8 mouse cellular contexts compared by ENCODE assay signal in genomic region chr8:72160707-72161697, GRCm38 (mm10). TPM values are rescaled to one million over a fixed set of nuclear protein-coding genes. Genes with fewer than 3 reads are reported as not detected.
DNase-seq lines count a peak whose midpoint lies in the region; ATAC-seq and TF ChIP-seq lines count a peak whose summit lies in the region.

Gene Rab8a (plus strand): TSS chr8:72161200.

- no peaks in the 10 kb centered on the region for H3K36me3 ChIP-seq in hindbrain, postnatal 0 days (ENCODE audit: insufficient read depth, low read length)

- peaks cover 13% of the 10 kb centered on the region for H3K4me1 ChIP-seq in hindbrain, postnatal 0 days (ENCODE audit: insufficient read depth, low read length)

- WGBS in hindbrain, postnatal 0 days: under 1% methylated on average over 82 of the region's 82 CpGs

- no peak for TF ChIP-seq CTCF in gastrocnemius, adult 2 months (IDR thresholded peaks at IDR 0.05)
- no peak; the same call in 1 of the 2 replicates for TF ChIP-seq CTCF in hindbrain, postnatal 0 days (IDR thresholded peaks at IDR 0.05; ENCODE audit: low read depth)
- no peak for TF ChIP-seq CTCF in left cerebral cortex, adult 2 months (IDR thresholded peaks at IDR 0.05)

- peak within 1 kb of the TSS; percentile 96 for H3K27ac ChIP-seq in gastrocnemius, adult 2 months
- H3K27ac ChIP-seq in hindbrain, postnatal 0 days: peak within 1 kb of the TSS; percentile 92
- peak within 1 kb of the TSS; percentile 92 for H3K27ac ChIP-seq in left cerebral cortex, adult 2 months

- H3K9me3 ChIP-seq in hindbrain, postnatal 0 days (ENCODE audit: low read length): no peaks in the 10 kb centered on the region

- DNase-seq in ZHBTc4 (ENCODE audit: low read depth, low spot score): peak; percentile 100
- DNase-seq in gastrocnemius, adult 2 months: peak; percentile 99
- peak; percentile 100 for DNase-seq in hindbrain, postnatal 0 days (ENCODE audit: low spot score)
- peak; percentile 99 to 100 for DNase-seq in left cerebral cortex, adult 2 months (ENCODE audit: extremely low spot score in 1 of 2, low spot score in 2 of 2)
- peak; percentile 99 to 100 for DNase-seq in right cerebral cortex, adult 2 months (ENCODE audit: low spot score in 2 of 2)
- peak; percentile 99 for DNase-seq in urinary bladder, postnatal 14 days (ENCODE audit: low spot score)

- peak within 1 kb of the TSS; percentile 98 for H3K9ac ChIP-seq in hindbrain, postnatal 0 days (replicated peaks; ENCODE audit: low read length)

- H3K27me3 ChIP-seq in hindbrain, postnatal 0 days (ENCODE audit: insufficient read depth, low read length): no peaks in the 10 kb centered on the region

- peak within 1 kb of the TSS; percentile 92 for H3K4me3 ChIP-seq in gastrocnemius, adult 2 months
- H3K4me3 ChIP-seq in hindbrain, postnatal 0 days (ENCODE audit: low read length): peak within 1 kb of the TSS; percentile 97
- peak within 1 kb of the TSS; percentile 78 for H3K4me3 ChIP-seq in left cerebral cortex, adult 2 months

- intact Hi-C loops in gastrocnemius, adult 2 months (cut with DNase I): loop anchor here (5.0 kb wide), 1 partner anchor 81 kb away; the partner anchor contains the start of gene Ap1m1
- intact Hi-C loops in left cerebral cortex, adult 2 months (cut with DNase I): loop anchor here (5.0 kb wide), 1 partner anchor 239 kb away; no protein-coding TSS in a partner anchor

- peak within 1 kb of the TSS; percentile 92 for H3K4me2 ChIP-seq in hindbrain, postnatal 0 days (ENCODE audit: low read depth, low read length)

- peak; percentile 94 for ATAC-seq in common myeloid progenitor, adult 5-6 weeks (replicated peaks; ENCODE audit: low read depth, poor library complexity, severe bottlenecking)
- ATAC-seq in hindbrain, postnatal 0 days: peak; percentile 99
- ATAC-seq in megakaryocyte, adult 5-6 weeks (ENCODE audit: poor library complexity, severe bottlenecking): peak; percentile 86

RNA-seq across cellular contexts. Expression of gene Rab8a, which starts in this region (rescaled TPM):
- total RNA-seq in common myeloid progenitor, adult 5-6 weeks (2017): 275 and 303 TPM in 2 replicates
- total RNA-seq in gastrocnemius, adult 2 months (2021): 10 to 100 TPM; 10.4 to 11.4 TPM
- total RNA-seq in hindbrain, postnatal 0 days (2014; rRNA removed): 26.6 and 29.5 TPM in 2 replicates
- 64.8 and 71.5 TPM in 2 replicates for polyA plus RNA-seq in hindbrain, postnatal 0 days (2015; fragmentation: Nextera tagmentation; extraction: Ambion mirVana)
- total RNA-seq in left cerebral cortex, adult 2 months (2021): 10 to 100 TPM; 32.4 to 37.9 TPM
- total RNA-seq in megakaryocyte, adult 5-6 weeks (2015): 63.8 and 66.5 TPM in 2 replicates
- total RNA-seq in megakaryocyte, adult 5-6 weeks (2017): 436 and 580 TPM in 2 replicates

Comparison
In these comparisons a context has a peak if more than half of its experiments do, and no peak if none do; other contexts are left out.
1. Peak in every context shown above with its lines: DNase-seq, ATAC-seq, H3K4me3 ChIP-seq and H3K27ac ChIP-seq.